Mouse (Mus musculus) lung, embryonic 14.5 days (tissue): ENCODE measurements around the gene Mrnip. TPM values are rescaled to one million over a fixed set of nuclear protein-coding genes. Genes with fewer than 3 reads are reported as not detected.
A peak's percentile ranks its signal among the peaks of the same experiment; 100 is the strongest.

Experiments used
- ATAC-seq: fragments of 200-750 bp; cut with Nextera tagmentation; 2 replicates; pipeline ENCODE4 v1.8.0; 2017; ENCODE audit warnings: mild to moderate bottlenecking, moderate TSS enrichment, moderate library complexity; ENCODE audit not compliant: insufficient read depth
- DNase-seq: peaks from one replicate; pipeline ENCODE4 v3.0.0-alpha.2; 2015
- H3K27ac ChIP-seq: fragments of 300-500 bp; sonication (generic); 2 replicates; pipeline ENCODE4 v1.5.1; 2014; ENCODE audit warnings: low read depth, mild to moderate bottlenecking, moderate library complexity
- H3K27me3 ChIP-seq: fragments of 300-500 bp; sonication (generic); 2 replicates; pipeline ENCODE4 v1.6.1; 2014; ENCODE audit warnings: low read length, control low read depth; ENCODE audit not compliant: insufficient read depth
- H3K36me3 ChIP-seq: fragments of 300-500 bp; sonication (generic); 2 replicates; pipeline ENCODE4 v1.6.1; 2014; ENCODE audit warnings: control low read depth; ENCODE audit not compliant: insufficient read depth
- H3K4me1 ChIP-seq: fragments of 300-500 bp; sonication (generic); 2 replicates; pipeline ENCODE4 v1.6.1; 2014; ENCODE audit warnings: antibody characterized with exemption, control low read depth; ENCODE audit not compliant: insufficient read depth
- H3K4me2 ChIP-seq: fragments of 300-500 bp; sonication (generic); 2 replicates; pipeline ENCODE4 v1.6.1; 2014; ENCODE audit warnings: mild to moderate bottlenecking
- H3K4me3 ChIP-seq: fragments of 300-500 bp; sonication (generic); 2 replicates; pipeline ENCODE4 v1.5.1; 2014; ENCODE audit warnings: low read depth, low read length
- H3K9ac ChIP-seq: fragments of 300-500 bp; sonication (generic); 2 replicates; pipeline ENCODE4 v1.6.1; 2014
- H3K9me3 ChIP-seq: fragments of 300-500 bp; sonication (generic); 2 replicates; pipeline ENCODE4 v1.6.1; 2016; ENCODE audit warnings: low read depth, low read length, control low read depth
- CTCF ChIP-seq: IDR thresholded peaks from 2 replicates; pipeline ENCODE4 v1.5.1; 2016; ENCODE audit warnings: antibody characterized with exemption, low read depth
- WGBS: fragments of 180-500 bp; shearing (Covaris S2); extraction: QIAGEN DNeasy Blood & Tissue Kit; methylation state at CpG from one replicate; pipeline ENCODE4 v1.1.7; 2014; 5-methylcytosine and 5-hydroxymethylcytosine counted together
- polyA plus RNA-seq: library from polyadenylated mRNA; unstranded; fragments of >200 nt; fragmentation: Nextera tagmentation; extraction: Ambion mirVana; gene quantifications from 2 replicates; pipeline ENCODE4 v1.2.1, GENCODE M21; 2014

The Mrnip gene
- polyA plus RNA-seq, 1 experiment from 2014 or later = 18.4 TPM

- peaks cover 11% of the 10 kb centered on the region for H3K36me3 ChIP-seq
- no peak overlapping the region for H3K9ac ChIP-seq
- ATAC-seq (no peak), DNase-seq (no peak)
- H3K27me3 ChIP-seq = no peaks in the 10 kb centered on the region
- no peak overlapping the region for H3K27ac ChIP-seq
- H3K9me3 ChIP-seq = no peaks in the 10 kb centered on the region
- no peak for TF ChIP-seq CTCF
- H3K4me1 ChIP-seq = no peaks in the 10 kb centered on the region
- no peak overlapping the region for H3K4me2 ChIP-seq
- H3K4me3 ChIP-seq = no peak overlapping the region
- 66% methylated on average over 7 of the region's 7 CpGs for WGBS
Measured at GRCm38 (mm10) chr11:50194070-50194469, 19.8 kb downstream of the Mrnip start.

GRCm38 (mm10) chr11:50194793-50195192, 20.5 kb downstream of the Mrnip start:
- H3K4me3 ChIP-seq = no peak overlapping the region
- H3K27ac ChIP-seq = no peak overlapping the region
- H3K36me3 ChIP-seq = peaks cover 18% of the 10 kb centered on the region
- H3K9ac ChIP-seq = no peak overlapping the region
- WGBS = 62% methylated on average over 4 of the region's 4 CpGs
- H3K27me3 ChIP-seq = no peaks in the 10 kb centered on the region
- DNase-seq (no peak), ATAC-seq (no peak)
- TF ChIP-seq CTCF = no peak
- no peaks in the 10 kb centered on the region for H3K4me1 ChIP-seq
- H3K9me3 ChIP-seq = no peaks in the 10 kb centered on the region
- H3K4me2 ChIP-seq = no peak overlapping the region

GRCm38 (mm10) chr11:50197500-50197899, 23.3 kb downstream of the Mrnip start:
- 81% methylated on average over 4 of the region's 4 CpGs for WGBS
- Histone ChIP-seq H3K9me3 (no peaks in the 10 kb centered on the region), H3K27me3 (no peaks in the 10 kb centered on the region), H3K4me2 (no peak overlapping the region), H3K9ac (no peak overlapping the region), H3K36me3 (peaks cover 45% of the 10 kb centered on the region), H3K4me1 (no peaks in the 10 kb centered on the region), H3K27ac (no peak overlapping the region), H3K4me3 (no peak overlapping the region)
- no peak for ATAC-seq
- no peak for DNase-seq
- TF ChIP-seq CTCF = no peak

GRCm38 (mm10) chr11:50198219-50198846, 24.1 kb downstream of the Mrnip start:
- H3K27ac ChIP-seq = no peak overlapping the region
- no peaks in the 10 kb centered on the region for H3K9me3 ChIP-seq
- no peak overlapping the region for H3K9ac ChIP-seq
- H3K4me1 ChIP-seq = no peaks in the 10 kb centered on the region
- ATAC-seq (no peak), DNase-seq (no peak)
- no peaks in the 10 kb centered on the region for H3K27me3 ChIP-seq
- H3K4me2 ChIP-seq = no peak overlapping the region
- H3K36me3 ChIP-seq = peaks cover 53% of the 10 kb centered on the region
- WGBS = 86% methylated on average over 4 of the region's 5 CpGs
- no peak overlapping the region for H3K4me3 ChIP-seq
- TF ChIP-seq CTCF = no peak

- Histone ChIP-seq H3K27ac (no peak overlapping the region), H3K9ac (no peak overlapping the region), H3K27me3 (no peaks in the 10 kb centered on the region), H3K4me1 (no peaks in the 10 kb centered on the region), H3K4me3 (no peak overlapping the region), H3K9me3 (no peaks in the 10 kb centered on the region), H3K4me2 (no peak overlapping the region), H3K36me3 (peaks cover 59% of the 10 kb centered on the region)
- 87% methylated on average over 2 of the region's 2 CpGs for WGBS
- DNase-seq (no peak), ATAC-seq (no peak)
- TF ChIP-seq CTCF = no peak
Measured at GRCm38 (mm10) chr11:50198916-50199315, 24.7 kb downstream of the Mrnip start.

- DNase-seq = peak; percentile 77
- H3K9me3 ChIP-seq = no peaks in the 10 kb centered on the region
- WGBS = 56% methylated on average over 8 of the region's 8 CpGs
- ATAC-seq = peak; percentile 33; the same call in 1 of the 2 replicates
- no peaks in the 10 kb centered on the region for H3K27me3 ChIP-seq
- H3K4me2 ChIP-seq = no peak overlapping the region
- no peak overlapping the region for H3K4me3 ChIP-seq
- TF ChIP-seq CTCF = no peak
- no peaks in the 10 kb centered on the region for H3K4me1 ChIP-seq
- no peak overlapping the region for H3K27ac ChIP-seq
- H3K9ac ChIP-seq = no peak overlapping the region
- peaks cover 76% of the 10 kb centered on the region for H3K36me3 ChIP-seq
Measured at GRCm38 (mm10) chr11:50200613-50201012, 26.4 kb downstream of the Mrnip start.

- DNase-seq (no peak), ATAC-seq (no peak)
- no peak overlapping the region for H3K4me2 ChIP-seq
- H3K4me1 ChIP-seq = no peaks in the 10 kb centered on the region
- H3K27ac ChIP-seq = no peak overlapping the region
- H3K36me3 ChIP-seq = peaks cover 86% of the 10 kb centered on the region
- H3K27me3 ChIP-seq = no peaks in the 10 kb centered on the region
- no peak overlapping the region for H3K9ac ChIP-seq
- TF ChIP-seq CTCF = no peak
- no peak overlapping the region for H3K4me3 ChIP-seq
- H3K9me3 ChIP-seq = no peaks in the 10 kb centered on the region
- 93% methylated on average over 3 of the region's 3 CpGs for WGBS
Measured at GRCm38 (mm10) chr11:50201590-50201989, 27.3 kb downstream of the Mrnip start.
